Mouse (Mus musculus) lung, embryonic 15.5 days (tissue): ENCODE data around the gene St8sia1. TPM values are rescaled to one million over a fixed set of nuclear protein-coding genes. Genes with fewer than 3 reads are reported as not detected.
"Not testable (repeated sequence)": the region's sequence is repeated elsewhere in the genome, so short reads cannot be mapped to it uniquely, and the experiment has no call there.

Experiments
- ATAC-seq: fragments of 200-750 bp; cut with Nextera tagmentation; 2 replicates; pipeline ENCODE4 v1.8.0; 2017; ENCODE audit warnings: moderate number of reproducible peaks, borderline replicate concordance; ENCODE audit not compliant: low FRiP score, low TSS enrichment; ENCODE audit errors: extremely low read depth
- H3K27ac ChIP-seq: fragments of 300-500 bp; sonication (generic); 2 replicates; pipeline ENCODE4 v1.5.1; 2015; ENCODE audit warnings: moderate library complexity, mild to moderate bottlenecking, inconsistent platforms
- H3K27me3 ChIP-seq: fragments of 300-500 bp; sonication (generic); 2 replicates; pipeline ENCODE4 v1.6.1; 2015; ENCODE audit warnings: inconsistent platforms
- H3K36me3 ChIP-seq: fragments of 300-500 bp; sonication (generic); 2 replicates; pipeline ENCODE4 v1.6.1; 2015; ENCODE audit warnings: inconsistent platforms
- H3K4me1 ChIP-seq: fragments of 300-500 bp; sonication (generic); 2 replicates; pipeline ENCODE4 v1.6.1; 2015; ENCODE audit warnings: inconsistent platforms
- H3K4me2 ChIP-seq: fragments of 300-500 bp; sonication (generic); 2 replicates; pipeline ENCODE4 v1.6.1; 2015; ENCODE audit warnings: inconsistent platforms, mild to moderate bottlenecking, moderate library complexity
- H3K4me3 ChIP-seq: fragments of 300-500 bp; sonication (generic); 2 replicates; pipeline ENCODE4 v1.5.1; 2015; ENCODE audit warnings: mild to moderate bottlenecking, inconsistent platforms
- H3K9ac ChIP-seq: fragments of 300-500 bp; sonication (generic); 2 replicates; pipeline ENCODE4 v1.6.1; 2015; ENCODE audit warnings: inconsistent platforms
- H3K9me3 ChIP-seq: fragments of 300-500 bp; sonication (generic); 2 replicates; pipeline ENCODE4 v1.6.1; 2016; ENCODE audit warnings: inconsistent platforms
- WGBS: fragments of 180-500 bp; shearing (Covaris S2); methylation state at CpG from one replicate; pipeline ENCODE4 v1.1.7; 2015; 5-methylcytosine and 5-hydroxymethylcytosine counted together
- polyA plus RNA-seq: library from polyadenylated mRNA; unstranded; fragments of >200 nt; fragmentation: Nextera tagmentation; extraction: Ambion mirVana; gene quantifications from 2 replicates; pipeline ENCODE4 v1.2.1, GENCODE M21; 2015

The St8sia1 gene
- polyA plus RNA-seq: 0.42 and 0.46 TPM in 2 replicates

DNA sequence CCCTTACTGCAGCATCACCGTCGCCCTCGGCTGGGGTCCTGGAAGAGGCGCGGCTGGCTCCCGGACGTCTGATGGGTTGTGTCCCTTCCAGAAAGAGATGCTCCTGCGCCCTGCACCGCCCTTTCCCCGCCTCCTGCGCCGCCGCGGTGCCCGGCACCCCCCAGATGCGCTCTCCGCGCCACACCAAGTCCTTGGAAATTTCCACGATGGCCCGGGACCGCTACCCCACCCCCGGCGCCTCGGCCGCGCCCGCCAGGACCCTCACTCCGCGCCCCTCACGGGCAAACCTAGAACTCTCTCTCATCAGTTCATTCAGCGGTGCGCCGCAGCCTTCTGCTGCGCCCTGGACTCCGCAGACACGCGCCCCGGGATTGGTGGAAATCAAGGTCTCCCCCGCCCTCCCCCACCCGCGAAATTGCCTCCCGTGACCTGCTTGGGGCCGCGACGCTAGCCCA is at the start of gene St8sia1:
TSS of gene St8sia1 (minus strand) at position 377 of the 455 bp plus-strand sequence.
- Histone ChIP-seq H3K9ac (peak within 1 kb of the TSS; percentile 19; the same call in 1 of the 2 replicates), H3K4me1 (peaks cover 9% of the 10 kb centered on the region; the same call in 1 of the 2 replicates), H3K27ac (no peak within 1 kb of the TSS), H3K4me3 (peak within 1 kb of the TSS; percentile 50), H3K36me3 (no peaks in the 10 kb centered on the region), H3K27me3 (peaks cover 31% of the 10 kb centered on the region), H3K9me3 (no peaks in the 10 kb centered on the region), H3K4me2 (peak within 1 kb of the TSS; percentile 98)
- under 1% methylated on average over 45 of the region's 45 CpGs for WGBS
- peak; percentile 49; the same call in 1 of the 2 replicates for ATAC-seq

DNA sequence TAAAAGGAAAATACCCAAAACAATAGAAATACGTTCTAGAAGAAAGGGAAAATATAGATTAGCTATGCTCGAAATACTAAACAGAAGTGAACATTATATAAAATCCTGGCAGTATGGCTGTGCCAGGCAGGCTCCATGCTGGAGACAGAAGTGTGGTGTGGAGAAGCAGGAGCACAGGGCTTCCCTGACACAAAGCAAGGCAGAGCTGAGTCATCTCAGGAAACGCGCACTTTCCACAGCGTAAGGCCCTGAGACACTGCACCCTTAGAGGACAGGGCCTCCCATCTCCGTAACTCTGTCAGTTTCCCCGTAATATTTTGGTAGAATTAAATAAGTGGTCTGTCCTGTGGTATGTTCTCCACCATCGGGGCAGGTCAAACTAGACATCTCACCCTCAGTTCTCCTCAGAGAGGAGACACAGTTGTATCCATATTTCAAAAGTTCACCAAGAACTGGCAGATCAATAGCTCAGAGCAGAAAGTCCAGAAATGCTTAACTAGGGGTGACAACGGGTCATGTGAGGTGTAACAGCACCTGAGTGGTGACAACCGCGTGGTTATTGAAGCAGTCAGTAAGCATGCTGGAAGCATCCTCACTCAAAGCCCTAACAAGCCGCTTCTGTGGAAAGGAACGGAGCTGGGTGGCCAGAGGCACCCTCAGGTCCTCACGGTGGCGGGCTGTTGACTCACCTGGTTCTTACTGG is 48.4 kb upstream of the St8sia1 start:
- 89% methylated on average over 15 of the region's 15 CpGs for WGBS
- H3K4me1 ChIP-seq: no peaks in the 10 kb centered on the region
- ATAC-seq: no peak
- no peak overlapping the region for H3K4me3 ChIP-seq
- H3K4me2 ChIP-seq: no peak overlapping the region
- H3K9ac ChIP-seq: no peak overlapping the region
- H3K9me3 ChIP-seq: no peaks in the 10 kb centered on the region
- H3K36me3 ChIP-seq: peaks cover 13% of the 10 kb centered on the region; the same call in 1 of the 2 replicates
- no peaks in the 10 kb centered on the region for H3K27me3 ChIP-seq
- no peak overlapping the region for H3K27ac ChIP-seq

- 79% methylated on average over 5 of the region's 5 CpGs for WGBS
- no peaks in the 10 kb centered on the region for H3K27me3 ChIP-seq
- no peak overlapping the region for H3K9ac ChIP-seq
- no peaks in the 10 kb centered on the region for H3K9me3 ChIP-seq
- H3K4me1 ChIP-seq: no peaks in the 10 kb centered on the region
- ATAC-seq: no peak
- peaks cover 9% of the 10 kb centered on the region; the same call in 1 of the 2 replicates for H3K36me3 ChIP-seq
- H3K4me3 ChIP-seq: no peak overlapping the region
- H3K4me2 ChIP-seq: no peak overlapping the region
- H3K27ac ChIP-seq: no peak overlapping the region
Measured at GRCm38 (mm10) chr6:143008865-143009264, 44.6 kb upstream of the St8sia1 start.

DNA sequence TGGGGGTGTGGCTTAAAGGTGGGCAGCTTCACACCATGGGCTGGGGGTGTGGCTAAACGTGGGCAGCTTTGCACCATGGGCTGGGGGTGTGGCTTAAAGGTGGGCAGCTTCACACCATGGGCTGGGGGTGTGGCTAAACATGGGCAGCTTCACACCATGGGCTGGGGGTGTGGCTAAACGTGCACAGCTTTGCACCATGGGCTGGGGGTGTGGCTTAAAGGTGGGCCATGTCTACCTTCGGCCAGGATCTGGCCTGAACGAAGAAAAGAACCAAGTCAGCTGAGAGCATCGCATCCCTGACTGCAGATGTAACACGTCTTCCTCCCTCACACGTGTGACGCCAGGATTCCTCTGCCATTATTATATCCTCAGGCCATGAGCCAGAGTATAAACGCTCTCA is 41.0 kb upstream of the St8sia1 start:
- H3K27me3 ChIP-seq, H3K4me2 ChIP-seq, H3K9me3 ChIP-seq, H3K36me3 ChIP-seq, H3K4me1 ChIP-seq, H3K27ac ChIP-seq, H3K4me3 ChIP-seq, H3K9ac ChIP-seq, ATAC-seq: not testable (repeated sequence)
- 83% methylated on average over 9 of the region's 9 CpGs for WGBS

DNA sequence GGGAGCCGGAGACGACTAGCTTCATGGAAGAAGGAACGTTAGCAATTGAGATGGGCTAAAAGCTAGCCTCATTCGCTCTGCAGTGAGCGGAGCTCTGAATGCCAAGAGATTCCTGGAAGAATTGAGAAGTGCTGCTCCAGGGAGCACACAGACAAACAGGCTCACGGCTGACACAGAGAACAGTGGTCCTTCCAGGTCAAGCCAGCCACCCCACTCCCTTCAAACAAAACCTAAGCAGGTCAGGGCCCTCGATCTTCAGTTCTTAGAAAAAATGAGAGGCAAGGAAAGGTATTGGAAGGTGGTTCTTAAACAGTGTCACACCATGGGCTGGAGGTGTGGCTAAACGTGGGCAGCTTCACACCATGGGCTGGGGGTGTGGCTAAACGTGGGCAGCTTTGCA is 40.5 kb upstream of the St8sia1 start:
- H3K36me3 ChIP-seq: no peaks in the 10 kb centered on the region
- ATAC-seq: no peak
- H3K9me3 ChIP-seq: no peaks in the 10 kb centered on the region
- no peaks in the 10 kb centered on the region for H3K27me3 ChIP-seq
- WGBS: 66% methylated on average over 9 of the region's 9 CpGs
- H3K4me2 ChIP-seq: no peak overlapping the region
- no peak overlapping the region for H3K27ac ChIP-seq
- H3K9ac ChIP-seq: no peak overlapping the region
- no peaks in the 10 kb centered on the region for H3K4me1 ChIP-seq
- H3K4me3 ChIP-seq: no peak overlapping the region

GRCm38 (mm10) chr6:142998221-142998999 is 34.2 kb upstream of the St8sia1 start:
- Histone ChIP-seq H3K27ac (no peak overlapping the region), H3K4me2 (no peak overlapping the region), H3K4me1 (no peaks in the 10 kb centered on the region), H3K9ac (no peak overlapping the region), H3K36me3 (no peaks in the 10 kb centered on the region), H3K9me3 (no peaks in the 10 kb centered on the region), H3K4me3 (no peak overlapping the region), H3K27me3 (no peaks in the 10 kb centered on the region)
- WGBS: 39% methylated on average over 12 of the region's 12 CpGs
- no peak for ATAC-seq

GRCm38 (mm10) chr6:142996887-142997286 is 32.6 kb upstream of the St8sia1 start:
- Histone ChIP-seq H3K36me3 (no peaks in the 10 kb centered on the region), H3K27me3 (no peaks in the 10 kb centered on the region; the same call in 1 of the 2 replicates), H3K4me1 (no peaks in the 10 kb centered on the region), H3K4me2 (no peak overlapping the region), H3K27ac (no peak overlapping the region), H3K9me3 (no peaks in the 10 kb centered on the region), H3K4me3 (no peak overlapping the region), H3K9ac (no peak overlapping the region)
- no peak for ATAC-seq
- 85% methylated on average over 3 of the region's 3 CpGs for WGBS

GRCm38 (mm10) chr6:142995567-142995966 is 31.3 kb upstream of the St8sia1 start:
- no peak overlapping the region for H3K9ac ChIP-seq
- no peaks in the 10 kb centered on the region for H3K4me1 ChIP-seq
- 61% methylated on average over 5 of the region's 5 CpGs for WGBS
- ATAC-seq: 0 out of 2 replicates have a peak, but pooled peaks have one; percentile 15
- no peaks in the 10 kb centered on the region for H3K9me3 ChIP-seq
- no peaks in the 10 kb centered on the region; the same call in 1 of the 2 replicates for H3K27me3 ChIP-seq
- no peaks in the 10 kb centered on the region for H3K36me3 ChIP-seq
- H3K4me2 ChIP-seq: no peak overlapping the region
- H3K4me3 ChIP-seq: no peak overlapping the region
- no peak overlapping the region for H3K27ac ChIP-seq

GRCm38 (mm10) chr6:142994821-142995220 is 30.6 kb upstream of the St8sia1 start:
- WGBS: 45% methylated on average over 7 of the region's 7 CpGs
- Histone ChIP-seq H3K27ac (no peak overlapping the region), H3K27me3 (no peaks in the 10 kb centered on the region; the same call in 1 of the 2 replicates), H3K9me3 (no peaks in the 10 kb centered on the region), H3K9ac (no peak overlapping the region), H3K4me3 (no peak overlapping the region), H3K4me2 (no peak overlapping the region), H3K36me3 (no peaks in the 10 kb centered on the region), H3K4me1 (no peaks in the 10 kb centered on the region)
- ATAC-seq: no peak

DNA sequence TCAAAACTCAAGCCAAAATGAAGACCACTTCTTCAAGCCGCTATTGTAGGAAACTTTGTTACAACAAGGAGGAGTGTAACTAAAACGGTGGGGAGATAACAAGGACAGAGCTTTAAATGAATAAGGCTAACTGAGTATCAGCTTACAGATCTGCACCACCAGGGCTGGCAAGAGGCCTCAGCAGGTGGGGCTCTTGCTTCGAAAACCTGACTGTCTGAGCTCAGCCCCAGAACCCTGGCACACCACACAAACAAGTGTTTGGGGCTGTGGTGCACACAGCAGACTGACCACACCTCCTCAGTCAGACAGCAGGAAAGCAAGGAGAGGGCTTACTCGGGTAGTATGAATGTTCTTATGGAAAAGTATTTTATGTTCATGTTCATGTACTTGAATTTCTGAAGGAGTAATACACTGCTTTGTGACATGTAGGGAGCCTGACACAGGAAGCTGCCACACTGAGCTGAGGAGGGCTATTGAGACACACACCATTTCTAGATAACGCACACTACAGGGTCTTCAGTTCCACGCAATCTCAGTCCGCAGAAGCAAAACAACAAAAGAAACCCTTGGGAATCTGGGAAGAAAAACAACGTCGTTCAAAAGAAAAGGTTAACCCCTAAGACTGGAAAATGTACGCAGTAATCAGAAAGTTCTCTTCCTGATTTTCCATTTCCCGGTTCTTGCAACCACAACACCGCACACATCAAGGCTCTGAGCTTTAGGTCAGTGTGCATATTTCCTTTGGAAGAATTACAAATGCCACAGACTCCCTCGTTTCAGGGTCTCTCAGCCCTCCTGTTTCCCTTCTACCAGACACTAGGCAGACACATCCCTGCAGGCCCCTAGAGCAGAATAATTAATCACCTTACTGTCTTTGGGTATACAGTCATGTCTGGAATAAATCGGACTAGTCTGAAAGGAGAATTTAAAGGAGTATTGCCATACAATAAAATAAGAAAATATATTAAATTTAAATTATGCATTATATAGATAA is 29.8 kb upstream of the St8sia1 start:
- Histone ChIP-seq H3K27me3 (no peaks in the 10 kb centered on the region; the same call in 1 of the 2 replicates), H3K4me3 (no peak overlapping the region), H3K9me3 (no peaks in the 10 kb centered on the region), H3K36me3 (no peaks in the 10 kb centered on the region), H3K4me2 (no peak overlapping the region), H3K9ac (no peak overlapping the region), H3K27ac (no peak overlapping the region), H3K4me1 (no peaks in the 10 kb centered on the region)
- 19% methylated on average over 14 of the region's 14 CpGs for WGBS
- no peak for ATAC-seq

DNA sequence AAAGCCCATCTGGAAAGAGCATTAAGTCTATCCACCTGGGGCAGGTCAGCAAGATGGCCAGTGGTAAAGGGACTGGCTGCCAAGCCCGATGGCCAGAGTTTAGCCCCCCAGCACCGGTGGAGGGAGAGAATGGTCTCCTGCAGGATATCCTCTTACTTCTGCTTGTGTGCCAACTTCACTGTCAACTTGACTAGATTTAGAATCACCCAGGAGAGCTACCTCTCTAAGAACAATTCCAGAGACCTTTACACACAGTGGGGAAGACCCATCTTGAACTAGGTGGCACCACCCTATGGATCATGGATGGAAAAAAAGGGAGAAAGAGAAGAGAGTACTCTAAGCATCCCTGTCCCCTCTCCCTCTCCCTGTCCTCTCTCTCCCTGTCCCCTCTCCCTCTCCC is 28.7 kb upstream of the St8sia1 start:
- Histone ChIP-seq H3K9me3 (no peaks in the 10 kb centered on the region), H3K9ac (no peak overlapping the region), H3K4me2 (no peak overlapping the region), H3K27ac (no peak overlapping the region), H3K36me3 (no peaks in the 10 kb centered on the region), H3K4me1 (no peaks in the 10 kb centered on the region), H3K4me3 (no peak overlapping the region), H3K27me3 (no peaks in the 10 kb centered on the region; the same call in 1 of the 2 replicates)
- 62% methylated on average over 2 of the region's 2 CpGs for WGBS
- no peak for ATAC-seq
